Mouse (Mus musculus) kidney, adult 2 months (tissue): ENCODE measurements around the gene Galnt4.

Experiments
- CTCF ChIP-seq: fragments of 200-500 bp; conservative IDR thresholded peaks from 2 replicates; pipeline ENCODE4 v1.5.1; 2011; ENCODE audit warnings: low read depth, mild to moderate bottlenecking, control low read depth, low read length, moderate library complexity, mixed read lengths; ENCODE audit not compliant: insufficient read depth, insufficient read length
- POLR2A ChIP-seq: fragments of 200-500 bp; IDR thresholded peaks from one replicate; pipeline ENCODE4 v1.6.1; 2011; ENCODE audit warnings: low read depth, low read length, control low read depth

GRCm38 (mm10) chr10:99086029-99086428 lies 21.9 kb upstream of the Galnt4 start:
- TF ChIP-seq CTCF (no peak), POLR2A (no peak)
